Mouse (Mus musculus) liver, postnatal 0 days (tissue): ENCODE measurements around the gene Wdr37.

Experiments used
- CTCF ChIP-seq: sonication (generic); IDR thresholded peaks from 2 replicates; pipeline ENCODE4 v1.5.1; 2016; ENCODE audit warnings: antibody characterized with exemption, low read depth
- EP300 ChIP-seq: IDR thresholded peaks from 2 replicates; pipeline ENCODE4 v1.6.1; 2016; ENCODE audit warnings: antibody characterized with exemption, low read depth, mild to moderate bottlenecking

- TF ChIP-seq EP300, result no peak
- TF ChIP-seq CTCF, result no peak
Observed at GRCm38 (mm10) chr13:8805931-8806330, 65.8 kb downstream of the Wdr37 start.
